Mouse (Mus musculus): ENCODE data around the gene Vmn2r7. TPM values are rescaled to one million over a fixed set of nuclear protein-coding genes. Genes with fewer than 3 reads are reported as not detected.
A peak's percentile ranks its signal among the peaks of the same experiment; 100 is the strongest.
"Not testable (repeated sequence)": the region's sequence is repeated elsewhere in the genome, so short reads cannot be mapped to it uniquely, and the experiment has no call there.

Gene Vmn2r7
- polyA plus RNA-seq, 1 experiment from 2014 or later: not detected

GRCm38 (mm10) chr3:64790509-64791244 is 53.9 kb downstream of the Vmn2r7 start:
- Histone ChIP-seq H3K27me3 (ENCODE audit: control insufficient read depth, insufficient read depth, low read length) (no peaks in the 10 kb centered on the region), H3K27ac (replicated peaks; ENCODE audit: low read depth, low read length) (no peak overlapping the region), H3K36me3 (replicated peaks; ENCODE audit: control insufficient read depth, insufficient read depth, low read depth, low read length) (no peaks in the 10 kb centered on the region), H3K9ac (replicated peaks; ENCODE audit: low read length) (no peak overlapping the region), H3K4me3 (ENCODE audit: low read depth, low read length) (no peak overlapping the region), H3K9me3 (replicated peaks; ENCODE audit: control insufficient read depth, low read length) (no peaks in the 10 kb centered on the region), H3K4me1 (ENCODE audit: control insufficient read depth, insufficient read depth, low read length) (no peaks in the 10 kb centered on the region; the same call in 1 of the 2 replicates), H3K4me2 (ENCODE audit: low read depth, low read length) (no peak overlapping the region)
- peak; percentile 75 for DNase-seq (ENCODE audit: low spot score)
- 56% methylated on average over 10 of the region's 10 CpGs for WGBS
- peak; percentile 44; the same call in 1 of the 2 replicates for ATAC-seq (replicated peaks; ENCODE audit: insufficient number of reproducible peaks, low FRiP score, low TSS enrichment, low read depth)

- 91% methylated on average over 1 of the region's 1 CpGs for WGBS
- H3K36me3 ChIP-seq (replicated peaks; ENCODE audit: control insufficient read depth, insufficient read depth, low read depth, low read length): no peaks in the 10 kb centered on the region
- H3K4me1 ChIP-seq (ENCODE audit: control insufficient read depth, insufficient read depth, low read length): no peaks in the 10 kb centered on the region
- H3K9ac ChIP-seq (replicated peaks; ENCODE audit: low read length): no peak overlapping the region
- no peak overlapping the region for H3K4me3 ChIP-seq (ENCODE audit: low read depth, low read length)
- H3K27ac ChIP-seq (replicated peaks; ENCODE audit: low read depth, low read length): no peak overlapping the region
- H3K4me2 ChIP-seq (ENCODE audit: low read depth, low read length): no peak overlapping the region
- H3K27me3 ChIP-seq (ENCODE audit: control insufficient read depth, insufficient read depth, low read length): no peaks in the 10 kb centered on the region
- H3K9me3 ChIP-seq (replicated peaks; ENCODE audit: control insufficient read depth, low read length): no peaks in the 10 kb centered on the region
- no peak for ATAC-seq (replicated peaks; ENCODE audit: insufficient number of reproducible peaks, low FRiP score, low TSS enrichment, low read depth)
- DNase-seq (ENCODE audit: low spot score): no peak
Observed at GRCm38 (mm10) chr3:64782901-64783300, 61.7 kb downstream of the Vmn2r7 start.

GRCm38 (mm10) chr3:64772132-64772531 is 72.4 kb downstream of the Vmn2r7 start:
- Histone ChIP-seq H3K27ac (replicated peaks; ENCODE audit: low read depth, low read length) (no peak overlapping the region), H3K9me3 (replicated peaks; ENCODE audit: control insufficient read depth, low read length) (no peaks in the 10 kb centered on the region), H3K4me3 (ENCODE audit: low read depth, low read length) (no peak overlapping the region), H3K9ac (replicated peaks; ENCODE audit: low read length) (no peak overlapping the region), H3K4me2 (ENCODE audit: low read depth, low read length) (no peak overlapping the region), H3K36me3 (replicated peaks; ENCODE audit: control insufficient read depth, insufficient read depth, low read depth, low read length) (no peaks in the 10 kb centered on the region), H3K27me3 (ENCODE audit: control insufficient read depth, insufficient read depth, low read length) (no peaks in the 10 kb centered on the region), H3K4me1 (ENCODE audit: control insufficient read depth, insufficient read depth, low read length) (no peaks in the 10 kb centered on the region)
- ATAC-seq (replicated peaks; ENCODE audit: insufficient number of reproducible peaks, low FRiP score, low TSS enrichment, low read depth) (no peak), DNase-seq (ENCODE audit: low spot score) (no peak)
- WGBS: 89% methylated on average over 1 of the region's 1 CpGs

- Histone ChIP-seq H3K4me1 (ENCODE audit: control insufficient read depth, insufficient read depth, low read length) (no peaks in the 10 kb centered on the region), H3K27me3 (ENCODE audit: control insufficient read depth, insufficient read depth, low read length) (no peaks in the 10 kb centered on the region), H3K4me3 (ENCODE audit: low read depth, low read length) (no peak overlapping the region), H3K27ac (replicated peaks; ENCODE audit: low read depth, low read length) (no peak overlapping the region), H3K9ac (replicated peaks; ENCODE audit: low read length) (no peak overlapping the region), H3K9me3 (replicated peaks; ENCODE audit: control insufficient read depth, low read length) (no peaks in the 10 kb centered on the region), H3K4me2 (ENCODE audit: low read depth, low read length) (no peak overlapping the region), H3K36me3 (replicated peaks; ENCODE audit: control insufficient read depth, insufficient read depth, low read depth, low read length) (no peaks in the 10 kb centered on the region)
- ATAC-seq (replicated peaks; ENCODE audit: insufficient number of reproducible peaks, low FRiP score, low TSS enrichment, low read depth) (no peak), DNase-seq (ENCODE audit: low spot score) (no peak)
- 80% methylated on average over 2 of the region's 2 CpGs for WGBS
Observed at GRCm38 (mm10) chr3:64756145-64756544, 88.4 kb downstream of the Vmn2r7 start.

GRCm38 (mm10) chr3:64727187-64727970 is 117.2 kb downstream of the Vmn2r7 start:
- H3K27me3 ChIP-seq (ENCODE audit: control insufficient read depth, insufficient read depth, low read length); H3K4me2 ChIP-seq (ENCODE audit: low read depth, low read length); H3K27ac ChIP-seq (replicated peaks; ENCODE audit: low read depth, low read length); H3K9ac ChIP-seq (replicated peaks; ENCODE audit: low read length); ATAC-seq (replicated peaks; ENCODE audit: insufficient number of reproducible peaks, low FRiP score, low TSS enrichment, low read depth); H3K9me3 ChIP-seq (replicated peaks; ENCODE audit: control insufficient read depth, low read length); H3K4me3 ChIP-seq (ENCODE audit: low read depth, low read length); H3K4me1 ChIP-seq (ENCODE audit: control insufficient read depth, insufficient read depth, low read length); DNase-seq (ENCODE audit: low spot score); H3K36me3 ChIP-seq (replicated peaks; ENCODE audit: control insufficient read depth, insufficient read depth, low read depth, low read length): not testable (repeated sequence)
- 76% methylated on average over 3 of the region's 3 CpGs for WGBS

GRCm38 (mm10) chr3:64725736-64726135 is 118.8 kb downstream of the Vmn2r7 start:
- H3K4me2 ChIP-seq (ENCODE audit: low read depth, low read length); ATAC-seq (replicated peaks; ENCODE audit: insufficient number of reproducible peaks, low FRiP score, low TSS enrichment, low read depth); H3K27me3 ChIP-seq (ENCODE audit: control insufficient read depth, insufficient read depth, low read length); H3K4me3 ChIP-seq (ENCODE audit: low read depth, low read length); H3K9me3 ChIP-seq (replicated peaks; ENCODE audit: control insufficient read depth, low read length); H3K36me3 ChIP-seq (replicated peaks; ENCODE audit: control insufficient read depth, insufficient read depth, low read depth, low read length); H3K27ac ChIP-seq (replicated peaks; ENCODE audit: low read depth, low read length); H3K4me1 ChIP-seq (ENCODE audit: control insufficient read depth, insufficient read depth, low read length); DNase-seq (ENCODE audit: low spot score); H3K9ac ChIP-seq (replicated peaks; ENCODE audit: low read length): not testable (repeated sequence)
- WGBS: 77% methylated on average over 1 of the region's 1 CpGs

GRCm38 (mm10) chr3:64676069-64676468 is 168.5 kb downstream of the Vmn2r7 start:
- DNase-seq (ENCODE audit: low spot score); H3K27me3 ChIP-seq (ENCODE audit: control insufficient read depth, insufficient read depth, low read length); H3K4me1 ChIP-seq (ENCODE audit: control insufficient read depth, insufficient read depth, low read length); H3K27ac ChIP-seq (replicated peaks; ENCODE audit: low read depth, low read length); H3K36me3 ChIP-seq (replicated peaks; ENCODE audit: control insufficient read depth, insufficient read depth, low read depth, low read length); ATAC-seq (replicated peaks; ENCODE audit: insufficient number of reproducible peaks, low FRiP score, low TSS enrichment, low read depth); H3K9ac ChIP-seq (replicated peaks; ENCODE audit: low read length); H3K9me3 ChIP-seq (replicated peaks; ENCODE audit: control insufficient read depth, low read length); H3K4me2 ChIP-seq (ENCODE audit: low read depth, low read length); H3K4me3 ChIP-seq (ENCODE audit: low read depth, low read length): not testable (repeated sequence)
- 84% methylated on average over 1 of the region's 1 CpGs for WGBS
